Mouse (Mus musculus): ENCODE measurements around the gene Ccdc157.
"Not testable (repeated sequence)": the region's sequence is repeated elsewhere in the genome, so short reads cannot be mapped to it uniquely, and the experiment has no call there.

DNA sequence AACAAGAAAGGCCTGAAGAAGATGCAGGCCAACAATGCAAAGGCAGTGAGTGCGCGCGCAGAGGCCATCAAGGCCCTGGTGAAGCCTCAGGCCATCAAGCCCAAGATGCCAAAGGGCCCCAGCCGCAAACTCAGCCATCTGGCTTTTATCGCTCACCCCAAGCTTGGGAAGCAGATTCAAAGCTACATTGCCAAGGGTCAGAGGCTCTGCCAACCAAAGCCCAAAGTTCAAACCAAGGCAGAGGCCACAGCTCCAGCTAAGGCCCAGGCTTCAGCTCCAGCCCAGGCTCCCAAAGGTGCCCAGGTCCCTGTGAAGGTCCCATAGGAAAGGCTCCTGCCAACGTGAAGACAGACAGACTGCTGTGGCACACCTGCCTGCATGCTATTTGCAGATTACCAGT, 52.2 kb downstream of the Ccdc157 start:
- not testable (repeated sequence) for TF ChIP-seq CTCF (IDR thresholded peaks at IDR 0.05; ENCODE audit: low read depth, low read length); TAL1 (conservative IDR thresholded peaks at IDR 0.05; ENCODE audit: low read depth, low read length); GATA2 (IDR thresholded peaks at IDR 0.05; ENCODE audit: borderline replicate concordance, low read depth, low read length); POLR2AphosphoS5 (IDR thresholded peaks at IDR 0.05; ENCODE audit: insufficient replicate concordance, low read depth, low read length); GATA1 (IDR thresholded peaks at IDR 0.05; ENCODE audit: borderline replicate concordance, low read length)
